27 mouse cellular contexts compared by ENCODE assay signal in the genomic region with DNA sequence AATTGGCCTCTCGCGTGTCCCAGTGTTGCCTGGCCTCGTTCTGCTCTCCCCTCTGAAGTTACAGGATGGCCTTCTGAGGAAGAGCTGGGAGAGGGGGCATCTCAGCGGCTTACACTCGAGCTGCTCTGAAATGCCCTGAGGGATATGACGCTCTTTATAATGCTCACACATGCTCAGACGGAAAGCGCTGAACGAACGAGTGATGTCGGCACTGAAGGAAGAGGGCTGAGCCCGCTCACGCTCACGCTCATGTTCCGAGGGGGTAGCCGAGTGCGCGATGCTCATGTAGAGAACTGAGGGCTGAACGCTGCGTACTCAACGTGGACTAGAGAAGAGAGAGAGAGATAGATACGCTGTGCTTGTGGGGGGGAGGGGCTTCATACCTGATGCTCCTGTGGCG. TPM values are rescaled to one million over a fixed set of nuclear protein-coding genes. Genes with fewer than 3 reads are reported as not detected.
DNase-seq lines count a peak whose midpoint lies in the region; ATAC-seq and TF ChIP-seq lines count a peak whose summit lies in the region.
"Had no signal": no experiment of that assay in that cellular context is flagged by ENCODE, and none has a peak within 500 bp of the region (broad histone marks: within the 10 kb centered on the region; RNA-seq: fewer than 3 reads in every experiment).

No protein-coding gene starts in this region.

- ATAC-seq in hindbrain, embryonic 13.5 days (ENCODE audit: low FRiP score) = 0 out of 2 replicates have a peak, but pooled peaks have one; percentile 26
- ATAC-seq in neural tube, embryonic 15.5 days (ENCODE audit: low FRiP score) = no peak
- ATAC-seq: activated CD4-positive, CD25-positive, alpha-beta regulatory T cell, adult 4 months had no signal

- 76% methylated on average over 23 of the region's 23 CpGs for WGBS in hindbrain, embryonic 13.5 days
- 78% methylated on average over 23 of the region's 23 CpGs for WGBS in hindbrain, embryonic 10.5 days
- WGBS in neural tube, embryonic 15.5 days = 63% methylated on average over 23 of the region's 23 CpGs

- H3K27me3 ChIP-seq in hindbrain, embryonic 13.5 days = peaks cover 15% of the 10 kb centered on the region; the same call in 1 of the 2 replicates
- peaks cover 18% of the 10 kb centered on the region for H3K27me3 ChIP-seq in hindbrain, embryonic 10.5 days (ENCODE audit: insufficient read depth, poor library complexity, severe bottlenecking)
- H3K27me3 ChIP-seq in neural tube, embryonic 15.5 days (replicated peaks) = no peaks in the 10 kb centered on the region; the same call in 1 of the 2 replicates
- H3K27me3 ChIP-seq: embryonic facial prominence, embryonic 12.5 days had no signal

- no peaks in the 10 kb centered on the region for H3K9me3 ChIP-seq in hindbrain, embryonic 13.5 days
- H3K9me3 ChIP-seq in hindbrain, embryonic 10.5 days = no peaks in the 10 kb centered on the region
- no peaks in the 10 kb centered on the region for H3K9me3 ChIP-seq in neural tube, embryonic 15.5 days (replicated peaks)
- H3K9me3 ChIP-seq: embryonic facial prominence, embryonic 12.5 days; heart, embryonic 12.5 days; kidney, embryonic 15.5 days; limb, embryonic 10.5 days; limb, embryonic 15.5 days; liver, embryonic 15.5 days; neural tube, embryonic 12.5 days; stomach, embryonic 15.5 days had no signal

- H3K36me3 ChIP-seq in hindbrain, embryonic 13.5 days = no peaks in the 10 kb centered on the region
- H3K36me3 ChIP-seq in hindbrain, embryonic 10.5 days = no peaks in the 10 kb centered on the region
- no peaks in the 10 kb centered on the region for H3K36me3 ChIP-seq in neural tube, embryonic 15.5 days
- H3K36me3 ChIP-seq: embryonic facial prominence, embryonic 12.5 days; heart, embryonic 12.5 days; kidney, embryonic 15.5 days; limb, embryonic 10.5 days; limb, embryonic 15.5 days; liver, embryonic 15.5 days; neural tube, embryonic 12.5 days; stomach, embryonic 15.5 days had no signal

- intact Hi-C loops in left cerebral cortex, adult 2 months (cut with DNase I) = no loop called here
- intact Hi-C loops in left cerebral cortex, postnatal 4 days (cut with DNase I) = loop anchor here (5.0 kb wide), 2 partner anchors 139 to 199 kb away; no protein-coding TSS in a partner anchor

- no peak overlapping the region for H3K9ac ChIP-seq in hindbrain, embryonic 13.5 days
- H3K9ac ChIP-seq in neural tube, embryonic 15.5 days (replicated peaks) = no peak overlapping the region
- H3K9ac ChIP-seq: embryonic facial prominence, embryonic 12.5 days; kidney, embryonic 15.5 days; limb, embryonic 15.5 days; liver, embryonic 15.5 days; lung, embryonic 14.5 days; stomach, embryonic 15.5 days had no signal

- no peak for DNase-seq in hindbrain, embryonic 10.5 days (ENCODE audit: low spot score)
- DNase-seq in left cerebral cortex, adult 2 months (ENCODE audit: extremely low spot score in 1 of 2, low spot score in 2 of 2) = no peak
- DNase-seq in left cerebral cortex, postnatal 4 days = no peak
- DNase-seq in retina, postnatal 1 day = peak; percentile 68
- DNase-seq in retina, embryonic 14.5 days (ENCODE audit: low spot score) = no peak
- no peak for DNase-seq in liver
- DNase-seq: adrenal gland, adult 8-10 months; B cell, adult 2 months; gastrocnemius, adult 2 months; heart, adult 2 months; heart, postnatal 4 days; kidney, adult 18-20 months; kidney, postnatal 25 days; lung, embryonic 14.5 days; lung, postnatal 14 days; right cerebral cortex, postnatal 25 days had no signal

- H3K27ac ChIP-seq in hindbrain, embryonic 13.5 days = no peak overlapping the region
- H3K27ac ChIP-seq in hindbrain, embryonic 10.5 days = no peak overlapping the region
- H3K27ac ChIP-seq in left cerebral cortex, adult 2 months = peak overlapping the region; percentile 87; the same call in 1 of the 2 replicates
- H3K27ac ChIP-seq in neural tube, embryonic 15.5 days (replicated peaks) = no peak overlapping the region
- H3K27ac ChIP-seq: embryonic facial prominence, embryonic 12.5 days; gastrocnemius, adult 2 months; heart, adult 2 months; kidney, embryonic 15.5 days; limb, embryonic 10.5 days; limb, embryonic 15.5 days; liver, embryonic 15.5 days; neural tube, embryonic 12.5 days; stomach, embryonic 15.5 days had no signal

- no peak overlapping the region for H3K4me3 ChIP-seq in hindbrain, embryonic 13.5 days
- H3K4me3 ChIP-seq in hindbrain, embryonic 10.5 days = no peak overlapping the region
- no peak overlapping the region for H3K4me3 ChIP-seq in left cerebral cortex, adult 2 months
- H3K4me3 ChIP-seq in neural tube, embryonic 15.5 days (replicated peaks) = no peak overlapping the region
- H3K4me3 ChIP-seq: embryonic facial prominence, embryonic 12.5 days; heart, adult 2 months; heart, embryonic 12.5 days; limb, embryonic 15.5 days; liver, embryonic 15.5 days; neural tube, embryonic 12.5 days; stomach, embryonic 15.5 days had no signal

- H3K4me1 ChIP-seq in hindbrain, embryonic 13.5 days (replicated peaks) = peaks cover 21% of the 10 kb centered on the region
- H3K4me1 ChIP-seq in hindbrain, embryonic 10.5 days (replicated peaks) = peaks cover 16% of the 10 kb centered on the region
- H3K4me1 ChIP-seq in neural tube, embryonic 15.5 days = peaks cover 22% of the 10 kb centered on the region
- H3K4me1 ChIP-seq: embryonic facial prominence, embryonic 12.5 days; limb, embryonic 15.5 days; liver, embryonic 15.5 days; stomach, embryonic 15.5 days had no signal

- TF ChIP-seq CTCF in left cerebral cortex, adult 2 months (IDR thresholded peaks at IDR 0.05) = no peak

- no peak overlapping the region for H3K4me2 ChIP-seq in hindbrain, embryonic 13.5 days
- H3K4me2 ChIP-seq in neural tube, embryonic 15.5 days = peak overlapping the region; percentile 13; the same call in 1 of the 2 replicates

RNA-seq across cellular contexts. Expression of a gene that starts 39.3 kb away (rescaled TPM):
- polyA plus RNA-seq in hindbrain, embryonic 13.5 days (2015; fragmentation: Nextera tagmentation; extraction: Ambion mirVana) = 9.7 and 10.2 TPM in 2 replicates
- 5.7 and 6.7 TPM in 2 replicates for polyA plus RNA-seq in hindbrain, embryonic 10.5 days (2016; fragmentation: Nextera tagmentation; extraction: Ambion mirVana)
- 10 to 100 TPM; 56.3 to 65.4 TPM for total RNA-seq in left cerebral cortex, adult 2 months (2021)
- total RNA-seq in left cerebral cortex, postnatal 4 days (2021) = 10 to 100 TPM; 59.1 to 60.9 TPM
- 23.7 and 26.5 TPM in 2 replicates for polyA plus RNA-seq in neural tube, embryonic 15.5 days (2015; fragmentation: Nextera tagmentation; extraction: Ambion mirVana)
- polyA plus RNA-seq: activated CD4-positive, CD25-positive, alpha-beta regulatory T cell, adult 4 months had no signal

RNA-seq across cellular contexts. Expression of a gene that starts 55.0 kb away (rescaled TPM):
- polyA plus RNA-seq in hindbrain, embryonic 13.5 days (2015; fragmentation: Nextera tagmentation; extraction: Ambion mirVana) = 2.9 and 3.2 TPM in 2 replicates
- polyA plus RNA-seq in hindbrain, embryonic 10.5 days (2016; fragmentation: Nextera tagmentation; extraction: Ambion mirVana) = 0.64 and 0.83 TPM in 2 replicates
- total RNA-seq in left cerebral cortex, adult 2 months (2021) = 100 to 1,000 TPM; 120 to 122 TPM
- 10 to 100 TPM in 1 of 2 experiments, 1 to 10 TPM in 1; 7.8 to 10.1 TPM for total RNA-seq in left cerebral cortex, postnatal 4 days (2021)
- 6.1 and 6.5 TPM in 2 replicates for polyA plus RNA-seq in neural tube, embryonic 15.5 days (2015; fragmentation: Nextera tagmentation; extraction: Ambion mirVana)
- polyA plus RNA-seq: liver, embryonic 15.5 days had no signal
